Mouse (Mus musculus) kidney, adult 18-20 months (tissue): ENCODE data around the gene Zfp428.

ENCODE experiments used
- DNase-seq: peaks from one replicate; pipeline ENCODE4 v3.0.0; 2021

Gene Zfp428

DNA sequence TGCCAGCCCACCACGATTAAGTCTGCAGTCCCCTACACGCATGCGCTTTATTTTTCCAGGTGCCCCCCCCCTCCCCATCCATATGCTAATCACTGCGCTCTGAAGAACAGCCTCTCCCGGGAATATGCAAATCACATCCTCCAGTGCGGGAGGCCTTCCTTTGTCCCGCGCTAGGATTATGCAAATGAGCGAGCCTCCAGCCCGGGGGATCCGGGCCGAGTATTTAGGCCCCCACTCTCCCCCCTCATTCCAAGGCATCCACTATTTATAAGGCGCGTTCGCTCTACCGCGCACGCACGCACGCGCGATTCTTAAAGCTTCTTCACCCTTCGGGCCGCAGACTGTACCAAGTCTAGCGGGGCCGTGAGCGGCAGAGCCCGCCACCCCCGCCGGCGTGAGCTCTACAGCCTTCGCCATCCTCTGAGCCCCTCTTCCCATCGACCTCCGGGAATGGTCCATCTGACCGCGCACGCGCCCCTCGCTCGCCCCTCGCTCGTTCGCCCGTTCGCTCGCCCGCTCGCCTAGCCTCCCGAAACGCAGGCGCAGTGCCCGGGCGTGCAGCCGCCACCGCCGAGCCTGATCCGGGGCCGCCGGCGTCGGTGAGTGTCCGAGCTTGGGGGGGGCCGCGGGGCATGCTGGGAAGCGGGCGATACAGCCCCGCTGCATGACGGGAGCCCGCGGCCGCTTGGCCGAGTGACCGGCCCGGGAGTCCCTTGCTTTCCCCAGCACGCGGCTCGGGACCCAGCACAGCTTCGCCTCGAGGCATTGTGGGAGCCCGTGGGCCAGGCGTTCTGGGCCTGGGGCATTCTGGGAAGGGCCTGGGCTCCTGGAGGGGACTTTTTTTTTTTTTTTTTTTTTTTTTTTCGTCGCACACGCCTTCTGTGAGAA lies at the start of gene Zfp428:
Gene Zfp428 (plus strand): TSS at position 169 of the 888 bp plus-strand sequence.
- DNase-seq = peak; percentile 91

DNA sequence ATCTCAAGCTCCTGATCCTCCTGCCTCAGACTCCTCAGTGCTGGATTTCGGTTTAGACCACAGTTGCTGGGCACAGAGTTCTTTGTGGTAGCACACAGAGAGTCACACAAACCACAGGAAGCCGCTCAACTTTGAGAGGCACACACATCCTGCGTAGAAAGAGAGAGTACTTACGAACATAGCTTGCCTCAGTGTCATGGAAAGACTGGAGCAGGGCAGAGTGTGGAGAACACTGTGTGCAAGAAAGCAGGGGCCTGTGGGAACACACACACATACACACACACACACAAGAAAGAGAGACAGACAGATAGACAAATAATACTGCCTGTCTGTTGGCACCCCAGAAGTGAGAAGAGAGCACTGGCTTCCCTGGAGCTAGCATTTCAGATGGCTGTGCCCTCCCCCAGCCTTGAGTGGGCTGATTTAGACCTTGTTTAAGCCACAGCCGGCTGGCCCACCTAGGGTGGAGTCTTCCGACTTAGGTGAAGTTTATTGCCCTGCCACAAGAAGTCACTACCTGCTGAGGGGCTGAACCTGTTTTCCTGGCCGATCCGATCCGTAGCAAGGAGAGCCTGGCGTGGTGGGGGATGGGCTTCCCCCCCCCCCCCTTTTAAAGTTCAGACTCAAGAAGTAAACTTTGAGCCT lies 49.0 kb upstream of the Zfp428 start:
- no peak for DNase-seq

DNA sequence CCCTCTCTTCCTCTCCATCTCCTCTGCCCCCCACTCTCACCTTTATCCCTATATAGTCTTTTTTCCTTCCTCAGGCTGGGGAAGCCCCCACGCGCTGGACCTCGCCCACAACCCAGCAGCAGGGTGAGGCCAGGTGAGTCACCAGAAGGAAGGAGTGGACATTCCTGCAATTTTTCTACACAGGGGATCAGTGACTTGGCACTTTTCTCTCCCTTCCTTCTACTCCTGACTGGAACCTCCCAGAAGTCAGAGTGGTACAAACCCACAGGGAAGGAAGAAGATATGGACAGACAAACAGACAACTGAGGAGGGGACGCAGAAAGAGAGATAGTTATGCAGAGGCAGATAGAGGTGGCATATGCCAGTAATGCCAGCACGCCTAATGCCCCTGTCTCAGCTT lies 47.4 kb upstream of the Zfp428 start:
- DNase-seq = no peak

DNA sequence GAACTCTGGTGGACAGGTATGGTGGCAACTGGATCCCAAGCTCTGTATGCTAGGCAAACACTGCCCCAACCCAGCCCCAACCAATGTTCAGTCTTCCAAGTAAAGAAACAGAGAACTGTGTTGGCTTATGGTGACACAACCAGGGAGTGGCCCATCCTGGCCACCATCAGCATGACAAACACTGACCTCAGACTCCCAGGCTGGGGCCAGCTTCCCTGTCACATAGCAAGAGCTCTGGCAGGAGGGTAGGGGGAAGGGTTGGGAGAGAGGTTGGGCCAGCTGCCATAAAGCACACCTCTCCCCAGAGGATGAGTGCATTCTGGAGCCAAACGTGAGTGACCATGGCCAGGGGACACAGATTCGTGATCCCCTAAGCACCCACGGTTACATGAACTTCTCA lies 47.0 kb upstream of the Zfp428 start:
- DNase-seq = peak; percentile 20

DNA sequence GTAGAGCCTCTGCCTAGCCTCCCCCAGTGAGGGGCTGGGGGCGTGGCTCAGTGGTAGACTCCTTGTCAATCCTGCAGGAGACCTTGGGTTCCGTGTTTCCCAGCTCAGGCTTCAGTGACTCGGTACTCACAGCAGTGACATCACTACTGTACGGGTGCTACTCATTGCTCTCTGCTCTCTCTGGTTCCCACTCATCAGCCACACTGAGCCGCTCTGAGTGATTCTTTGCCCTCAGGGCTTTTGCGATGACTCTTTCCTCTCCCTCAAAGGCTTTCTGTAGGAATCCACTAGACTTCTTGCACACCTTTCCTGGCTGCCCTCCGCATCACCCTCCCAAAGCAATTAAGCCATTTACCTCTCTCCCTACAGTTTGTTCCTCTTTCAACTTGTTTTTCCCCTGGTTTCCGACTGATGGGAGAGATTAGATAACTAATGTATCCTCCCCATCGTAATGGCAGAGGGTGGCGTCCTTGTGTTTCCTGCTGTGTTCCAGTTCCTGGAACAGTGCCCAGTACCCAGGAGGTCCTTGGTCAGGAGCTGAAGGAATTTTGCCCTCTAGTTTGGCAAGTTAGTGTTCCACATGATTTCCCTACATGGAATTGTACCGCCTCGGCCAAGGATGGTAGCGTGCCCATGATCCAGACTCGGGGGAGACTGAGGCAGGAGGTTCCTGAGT lies 45.3 kb upstream of the Zfp428 start:
- peak; percentile 71 for DNase-seq

DNA sequence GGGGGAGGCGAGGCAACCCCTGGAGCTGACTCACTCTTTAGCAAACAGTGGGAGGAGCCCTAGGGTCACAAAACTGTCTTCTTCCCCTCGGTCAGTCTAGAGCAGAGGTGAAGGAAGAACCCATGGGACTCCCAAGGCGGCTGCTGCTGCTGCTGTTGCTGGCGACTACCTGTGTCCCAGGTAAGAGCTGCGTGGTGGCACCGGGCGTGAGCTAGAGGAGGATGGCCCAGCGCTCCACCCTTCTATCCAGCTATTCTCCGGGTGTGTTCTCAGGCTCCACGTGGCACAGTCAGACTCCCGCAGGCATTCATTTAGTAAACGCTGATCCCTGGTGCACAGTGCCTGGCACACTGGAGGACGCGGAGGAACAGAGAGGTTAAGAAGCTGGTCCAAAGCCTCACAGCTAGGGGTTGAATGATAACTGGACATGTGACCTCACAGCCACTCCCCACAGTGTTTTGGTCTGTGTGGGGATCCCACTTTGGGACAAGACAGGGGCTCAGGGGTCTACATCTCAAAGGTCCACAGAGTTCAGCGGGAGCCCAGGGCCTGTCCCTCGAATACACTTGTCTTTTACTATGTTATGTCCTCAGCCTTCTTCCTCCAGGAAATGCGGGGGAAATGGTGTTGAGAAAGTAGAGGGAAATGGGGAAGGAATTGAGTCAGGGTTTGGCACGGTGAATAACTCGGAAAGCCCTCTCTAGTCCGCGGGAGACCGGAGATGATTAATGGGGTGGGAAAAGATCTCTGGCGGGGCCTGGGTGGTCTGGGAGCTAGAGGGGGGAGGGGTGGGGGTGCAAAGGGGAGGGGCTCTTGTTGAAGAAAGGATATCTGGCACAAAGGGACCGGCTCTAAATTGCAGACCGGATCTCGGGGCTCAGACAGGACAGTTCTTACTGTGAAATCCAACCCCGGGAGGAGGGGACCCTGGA lies 44.2 kb upstream of the Zfp428 start, which contains the start of gene Plaur:
Gene Plaur (plus strand): TSS at position 97 of the 932 bp plus-strand sequence.
- peak; percentile 43 for DNase-seq

DNA sequence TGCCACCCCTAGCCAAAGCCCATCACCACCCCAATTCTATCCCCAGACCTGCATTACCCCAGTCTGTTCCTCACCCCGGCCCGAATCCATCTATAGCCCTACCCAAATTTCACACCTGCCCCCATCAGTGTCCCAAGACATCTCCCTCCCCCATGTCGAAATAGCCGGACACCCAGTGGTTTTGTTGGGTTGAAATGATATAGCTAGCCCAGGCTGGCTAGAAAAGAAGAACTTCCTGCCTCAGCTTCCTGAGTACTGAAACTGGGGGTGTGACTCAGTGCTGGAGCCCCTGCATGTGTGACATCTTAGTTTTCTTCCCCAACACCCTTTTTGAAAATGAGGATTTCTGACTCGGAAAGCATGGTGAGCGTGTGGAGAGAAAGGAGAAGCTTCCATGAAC lies 40.0 kb upstream of the Zfp428 start:
- no peak for DNase-seq

DNA sequence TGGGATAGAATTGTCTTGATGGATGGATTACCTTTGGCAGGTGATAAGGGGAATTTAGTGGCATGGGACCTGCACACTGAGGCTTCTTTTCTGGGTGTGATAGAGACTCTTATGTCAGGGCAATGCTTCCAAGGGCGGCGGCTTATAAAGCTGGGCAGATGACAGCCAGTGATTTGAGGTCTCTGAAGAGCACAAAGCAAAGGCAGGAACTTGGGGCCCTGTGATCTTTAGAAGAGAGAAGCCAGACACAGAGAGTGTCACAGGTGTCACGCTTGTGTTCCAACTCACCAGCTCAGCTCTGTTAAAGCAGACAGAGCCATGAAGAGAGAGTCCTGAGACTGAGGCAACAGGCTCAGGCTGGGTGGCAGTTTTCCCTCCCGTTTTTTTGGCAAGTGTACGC lies 38.9 kb upstream of the Zfp428 start:
- no peak for DNase-seq

DNA sequence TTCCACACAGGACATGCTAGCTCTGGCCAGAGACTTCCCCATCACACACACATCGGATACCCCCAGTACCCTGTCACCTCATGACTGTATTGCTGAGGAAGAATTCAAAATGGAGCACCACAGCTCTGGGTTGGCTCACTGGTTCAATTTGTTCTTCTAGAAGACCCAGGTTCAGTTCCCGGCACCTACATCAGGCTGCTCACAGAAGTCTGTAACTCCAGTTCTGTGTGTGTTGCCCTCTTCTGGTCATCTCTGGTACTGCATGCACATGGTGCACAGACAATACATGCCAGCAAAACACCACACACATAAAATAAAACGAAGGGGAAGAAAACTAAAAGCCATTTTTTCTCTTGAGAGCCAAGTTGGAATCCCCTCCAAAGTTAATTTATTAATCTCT lies 37.7 kb upstream of the Zfp428 start:
- no peak for DNase-seq

DNA sequence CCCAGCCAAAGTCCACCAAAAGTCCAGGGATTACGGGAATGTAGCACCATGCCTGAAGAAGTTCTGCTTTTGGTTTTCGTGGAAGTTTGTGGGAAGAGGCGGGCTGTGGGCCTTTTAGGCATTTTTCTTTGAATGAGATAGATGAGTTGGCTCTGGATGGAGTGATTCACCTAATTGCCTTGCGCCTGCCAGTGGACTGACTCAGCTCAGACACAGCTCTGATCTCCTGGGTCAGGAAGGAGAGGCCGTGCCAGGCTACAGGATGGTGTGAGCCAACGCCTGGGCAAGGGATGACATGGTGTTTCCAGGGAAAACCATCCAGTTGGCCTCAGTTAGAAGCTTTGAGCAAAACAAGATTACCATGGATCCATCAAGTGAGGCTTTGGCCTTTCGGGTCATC lies 36.5 kb upstream of the Zfp428 start:
- no peak for DNase-seq

DNA sequence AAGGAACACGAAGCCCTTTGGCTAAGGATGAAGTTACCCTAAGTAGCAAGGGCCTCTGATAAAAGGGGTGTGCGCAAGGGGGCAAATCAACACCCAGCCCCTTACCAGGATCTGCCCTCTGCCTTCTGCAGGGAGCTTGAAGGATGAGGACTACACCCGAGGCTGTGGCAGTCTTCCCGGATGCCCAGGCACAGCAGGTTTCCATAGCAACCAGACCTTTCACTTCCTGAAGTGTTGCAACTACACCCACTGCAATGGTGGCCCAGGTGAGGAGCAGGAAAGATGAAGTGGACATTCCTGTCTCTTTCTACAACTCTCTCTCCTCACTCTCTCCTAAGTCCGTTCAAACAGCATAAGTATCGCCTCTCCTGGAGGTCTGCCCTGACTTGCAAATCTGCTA lies 34.4 kb upstream of the Zfp428 start:
- DNase-seq = no peak

DNA sequence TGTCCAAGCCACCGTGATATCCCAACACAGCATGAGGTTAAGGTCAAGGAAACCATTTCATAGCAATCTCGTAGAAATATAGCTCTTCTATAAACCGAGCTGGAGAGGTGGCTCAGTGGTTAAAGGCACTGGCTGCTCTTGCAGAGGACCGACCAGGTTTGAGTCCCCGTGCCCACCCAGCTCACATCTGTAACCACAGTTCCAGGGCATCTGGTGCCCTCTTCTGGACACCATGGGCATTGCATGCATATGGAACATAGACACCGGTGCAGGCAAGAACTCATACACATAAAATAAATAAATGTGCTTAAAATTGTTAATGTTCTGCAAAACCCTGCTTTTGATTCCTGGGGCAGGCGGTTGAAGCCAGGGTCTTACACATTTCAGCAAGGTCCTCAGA lies 33.9 kb upstream of the Zfp428 start:
- DNase-seq = peak; percentile 31

DNA sequence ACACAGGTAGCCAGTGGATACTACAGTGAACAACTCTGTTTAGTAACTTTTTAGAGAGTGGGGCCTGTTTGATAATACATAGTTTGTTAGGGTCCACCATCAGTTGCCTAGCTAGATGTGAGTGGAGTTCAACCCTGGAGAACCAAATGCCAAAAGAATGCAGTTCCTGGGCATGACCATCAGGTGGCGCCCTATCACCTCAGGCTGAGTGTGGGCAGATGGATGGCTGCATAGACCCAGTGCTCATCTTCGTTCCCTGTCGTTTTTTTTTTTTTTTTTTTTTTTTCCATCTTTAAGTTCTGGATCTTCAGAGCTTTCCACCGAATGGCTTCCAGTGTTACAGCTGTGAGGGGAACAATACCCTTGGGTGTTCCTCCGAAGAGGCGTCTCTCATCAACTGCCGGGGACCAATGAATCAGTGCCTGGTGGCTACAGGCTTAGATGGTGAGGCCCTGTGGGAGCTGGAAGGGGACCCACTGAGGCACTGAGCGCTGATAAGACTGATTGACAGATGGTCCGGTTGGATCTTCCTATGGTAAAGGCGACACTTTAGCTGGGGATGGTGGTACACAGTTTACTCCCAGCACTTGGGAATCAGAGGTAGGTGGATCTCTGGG lies 32.8 kb upstream of the Zfp428 start:
- peak; percentile 60 for DNase-seq

DNA sequence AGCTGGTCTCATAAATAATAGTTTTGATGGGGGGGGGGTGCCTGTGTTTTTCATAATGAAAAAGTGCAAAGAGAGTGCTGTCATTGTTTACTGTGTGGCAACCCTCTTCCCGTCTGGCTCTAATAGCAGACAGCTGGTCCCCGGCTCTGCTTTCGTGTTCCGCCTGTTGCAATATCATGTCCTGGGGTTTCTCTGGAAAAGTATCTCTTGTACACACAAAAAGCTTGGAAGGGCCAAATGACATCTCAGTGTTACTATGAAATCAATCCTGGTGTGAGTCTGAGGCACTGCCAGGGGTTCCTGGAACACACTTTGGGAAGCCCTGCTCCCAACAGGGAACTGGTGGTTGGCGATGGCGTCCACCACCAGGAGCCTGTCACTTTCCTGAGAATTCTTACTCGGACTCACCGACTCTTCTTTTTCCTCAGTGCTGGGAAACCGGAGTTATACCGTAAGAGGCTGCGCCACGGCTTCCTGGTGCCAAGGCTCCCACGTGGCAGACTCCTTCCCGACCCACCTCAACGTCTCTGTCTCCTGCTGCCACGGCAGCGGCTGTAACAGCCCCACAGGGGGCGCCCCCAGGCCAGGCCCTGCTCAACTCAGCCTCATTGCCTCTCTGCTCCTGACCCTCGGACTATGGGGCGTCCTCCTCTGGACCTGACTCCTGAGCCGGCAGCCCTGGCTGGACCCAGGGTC lies 31.8 kb upstream of the Zfp428 start:
- peak; percentile 25 for DNase-seq

DNA sequence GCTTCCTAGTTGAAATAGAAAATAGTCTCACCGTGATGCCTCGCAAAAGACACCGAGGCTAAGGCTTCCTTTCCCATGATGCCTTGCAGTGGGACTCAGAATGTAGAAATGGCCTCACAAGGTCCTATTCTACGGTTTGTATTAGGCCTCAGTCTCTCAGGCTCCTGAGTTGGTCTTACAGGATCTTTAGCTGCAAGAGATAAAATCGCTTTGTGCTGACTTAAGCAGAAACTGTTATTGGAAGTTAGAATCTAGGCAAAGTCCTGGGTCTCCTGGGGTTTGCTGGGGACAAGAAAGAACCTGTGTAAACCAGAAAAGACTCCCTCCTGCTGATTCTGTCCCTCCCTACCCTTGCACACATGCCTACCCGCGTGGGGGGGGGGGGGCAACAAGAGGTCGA lies 30.5 kb upstream of the Zfp428 start:
- no peak for DNase-seq

DNA sequence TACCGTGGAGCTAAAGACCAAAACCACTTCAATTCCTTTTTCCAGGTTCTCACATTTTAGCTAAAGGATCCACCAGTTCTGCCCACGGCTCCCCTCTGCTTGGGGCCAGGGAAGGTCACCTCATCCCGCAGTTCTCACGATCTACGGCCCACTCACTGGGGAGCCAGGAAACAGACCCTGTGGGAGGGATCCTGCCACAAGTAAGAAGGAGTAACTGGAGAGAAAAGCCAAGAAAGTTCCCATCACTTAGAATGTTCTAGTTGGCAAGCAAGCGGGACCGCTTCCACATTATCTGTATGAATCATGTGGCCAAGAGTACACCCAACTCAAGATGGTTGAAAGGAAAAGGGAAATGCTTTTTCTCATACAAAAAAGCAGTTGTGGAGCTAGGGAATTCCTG lies 29.9 kb upstream of the Zfp428 start:
- DNase-seq = no peak

DNA sequence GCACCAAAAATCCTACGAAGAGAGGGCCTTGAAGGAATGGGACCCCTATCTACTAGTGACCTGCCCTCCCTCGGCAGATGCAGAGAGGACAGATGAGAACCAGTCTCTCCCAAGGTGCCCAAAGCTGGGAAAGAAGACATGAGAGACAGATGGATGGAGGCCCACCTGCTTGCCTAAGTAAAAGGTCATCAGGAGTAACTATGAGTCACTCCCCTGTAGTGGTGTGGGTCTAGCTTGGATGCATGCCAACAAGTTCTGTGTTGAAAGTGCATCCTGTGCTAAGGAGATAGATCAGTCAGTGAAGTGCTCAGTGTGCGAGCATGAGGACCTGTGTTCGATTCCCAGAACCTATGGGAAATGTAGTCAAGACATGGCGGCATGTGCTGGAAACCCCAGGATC lies 27.9 kb upstream of the Zfp428 start:
- DNase-seq = no peak

DNA sequence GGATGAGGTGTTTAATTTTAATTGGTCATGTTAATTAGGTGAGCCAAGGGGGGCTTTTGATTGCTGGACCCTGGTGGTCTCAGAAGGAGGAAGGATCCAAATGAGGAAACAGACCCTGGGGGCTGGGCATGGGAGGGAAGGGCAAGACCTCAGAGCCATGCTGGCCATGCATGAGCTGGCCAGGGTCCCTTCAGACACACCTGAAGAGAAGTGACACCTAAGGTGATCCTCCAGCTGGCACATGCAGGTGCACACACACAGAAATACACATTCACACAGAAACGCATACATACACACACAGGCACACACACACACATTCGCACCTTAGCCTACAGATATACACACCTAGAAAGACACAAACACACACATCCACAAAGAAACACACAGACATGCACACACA lies 27.1 kb upstream of the Zfp428 start:
- no peak for DNase-seq

DNA sequence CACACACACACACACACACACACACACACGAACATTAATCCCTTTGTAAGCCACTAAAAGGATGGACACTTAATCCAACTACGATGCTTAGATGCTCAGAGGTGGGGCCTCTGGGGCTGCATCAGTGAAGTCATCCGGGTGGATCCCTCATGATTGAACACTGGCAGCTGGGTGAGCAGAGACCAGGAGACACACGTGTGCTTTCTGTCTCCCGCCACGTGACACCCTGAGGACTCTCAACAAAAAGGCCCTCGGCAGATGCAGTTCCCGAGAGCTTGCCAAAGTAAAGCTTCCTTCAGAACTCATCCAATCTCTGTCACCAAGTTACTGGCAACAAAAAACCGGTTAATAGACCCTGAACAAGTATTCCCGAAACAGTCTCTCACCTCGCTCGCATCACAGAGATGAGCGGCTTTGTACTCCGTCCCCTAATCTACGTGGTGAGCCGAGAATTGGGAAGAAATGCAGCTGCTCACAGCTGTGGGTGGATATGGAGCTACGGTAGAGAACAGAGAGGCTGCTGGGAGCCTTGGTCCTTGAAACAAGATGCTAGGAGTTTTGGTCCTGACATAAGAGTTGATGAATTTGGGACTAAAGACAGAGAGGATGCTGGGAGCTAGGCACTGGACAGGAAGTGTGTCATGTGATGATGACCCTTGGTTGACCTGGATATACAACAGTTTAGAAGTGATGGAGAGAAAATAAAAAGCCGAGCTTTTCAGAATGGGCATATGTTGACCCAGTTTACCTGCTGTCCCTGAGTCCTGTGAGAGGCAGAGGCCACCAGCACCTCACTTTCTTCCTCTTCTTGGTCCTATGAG lies 26.5 kb upstream of the Zfp428 start:
- no peak for DNase-seq

DNA sequence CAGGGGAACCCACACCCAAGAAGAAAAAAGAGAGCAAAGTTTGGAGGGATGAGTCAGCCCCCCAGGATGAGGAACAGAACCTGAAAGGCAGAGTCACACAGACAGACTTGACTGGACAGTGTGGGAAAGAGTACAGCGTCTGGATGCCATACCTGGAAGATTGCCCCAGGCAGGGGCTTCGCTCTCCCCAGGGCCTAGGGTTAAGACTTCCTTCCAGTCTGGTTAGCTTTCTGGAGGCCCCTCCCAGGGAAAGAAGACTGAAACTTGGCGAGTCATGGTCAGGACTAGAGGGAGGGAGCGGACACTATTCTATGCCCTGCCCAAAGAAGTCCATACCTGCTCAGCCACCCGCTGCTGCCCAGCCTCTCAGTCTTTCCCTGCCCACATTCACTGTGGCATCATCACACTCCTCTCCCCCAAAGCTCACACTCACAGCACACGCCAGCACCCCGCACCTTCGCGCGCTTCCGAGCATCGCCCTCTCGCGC lies 25.8 kb upstream of the Zfp428 start:
- no peak for DNase-seq
